Mouse (Mus musculus) retina, postnatal 1 day (tissue): ENCODE results near the gene Gm21976.

Experiments
- DNase-seq: peaks from one replicate; pipeline ENCODE4 v3.0.0-alpha.2; 2012

Gene Gm21976

DNA sequence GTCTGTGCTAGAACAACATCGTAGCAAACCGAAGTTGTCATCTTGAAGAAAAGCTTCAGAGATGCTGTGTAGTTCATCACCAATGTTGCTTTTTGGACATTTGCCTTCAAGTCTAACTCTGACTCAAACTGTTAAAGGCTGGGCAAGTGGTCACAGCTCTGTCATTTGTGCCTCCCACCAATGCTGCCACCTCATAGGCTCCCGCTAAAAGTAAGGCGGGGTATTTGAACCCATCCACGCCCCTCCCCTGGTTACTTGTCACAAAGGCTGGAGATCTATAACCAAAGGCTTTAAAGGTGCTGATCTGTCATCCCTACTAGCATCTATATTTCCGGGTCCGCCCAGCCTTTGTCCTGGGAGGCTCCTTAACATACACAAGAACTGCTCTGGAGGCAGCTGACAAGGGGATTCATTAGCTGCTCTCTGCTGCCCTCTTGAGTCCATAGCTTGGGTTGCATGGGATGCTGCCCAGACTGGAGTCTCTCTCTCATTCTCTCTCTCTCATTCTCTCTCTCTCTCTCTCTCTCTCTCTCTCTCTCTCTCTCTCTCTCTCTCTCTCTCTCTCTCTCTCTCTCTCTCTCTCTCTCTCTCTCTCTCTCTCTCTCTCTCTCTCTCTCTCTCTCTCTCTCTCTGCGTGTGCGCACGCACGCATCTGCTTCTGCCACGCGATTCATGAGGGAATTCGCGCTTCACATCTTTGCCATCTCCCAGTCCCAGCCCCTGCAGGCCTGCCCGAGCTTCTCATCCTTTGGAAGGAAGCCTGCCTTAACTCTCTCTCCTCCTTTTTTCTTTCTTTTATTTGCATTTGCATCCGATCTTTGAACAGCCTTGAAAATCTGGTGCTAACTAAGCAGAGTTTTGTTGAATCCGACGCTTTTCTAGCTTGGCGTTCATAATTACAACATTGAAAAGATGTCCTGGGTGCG lies 19.4 kb downstream of the Gm21976 start:
- DNase-seq, result peak; percentile 95

DNA sequence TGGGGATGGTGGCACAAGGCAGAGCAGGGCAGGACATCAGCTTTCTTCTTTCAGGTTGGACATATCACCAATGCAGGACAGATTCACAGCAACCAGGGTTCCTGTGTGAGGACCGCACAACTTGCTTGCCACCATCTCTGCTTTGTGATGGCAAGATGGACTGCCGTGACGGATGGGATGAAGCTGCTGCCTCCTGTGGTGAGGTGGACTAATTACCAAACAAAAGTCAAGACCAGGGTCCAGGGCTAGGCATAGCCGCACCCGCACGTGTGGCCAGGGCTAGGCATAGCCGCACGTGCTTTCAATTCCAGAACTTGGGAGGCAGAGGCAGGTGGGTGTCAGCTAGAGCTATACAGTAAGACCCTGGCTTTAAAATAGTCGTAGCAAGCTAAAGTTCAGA lies 25.6 kb downstream of the Gm21976 start:
- DNase-seq, result peak; percentile 11

DNA sequence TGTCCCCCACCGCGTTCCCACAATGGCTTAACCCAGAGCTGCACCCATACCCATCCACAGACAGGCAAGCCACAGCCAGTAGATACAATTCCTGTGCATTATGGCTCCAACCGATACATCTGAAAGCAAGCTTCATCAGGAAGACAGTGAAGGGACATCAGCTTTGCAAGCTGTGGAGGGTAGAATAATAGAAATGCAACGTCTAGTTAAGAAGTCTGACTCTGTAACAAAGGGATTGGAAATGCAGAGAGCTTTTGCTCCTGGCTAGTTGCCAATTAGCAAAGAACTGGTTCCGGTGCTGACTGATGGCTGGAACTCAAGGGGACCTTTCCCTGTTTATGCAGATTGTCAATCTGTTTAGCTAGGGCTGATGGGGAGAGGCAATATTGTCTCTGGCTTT lies 26.7 kb downstream of the Gm21976 start:
- peak; percentile 9 for DNase-seq

DNA sequence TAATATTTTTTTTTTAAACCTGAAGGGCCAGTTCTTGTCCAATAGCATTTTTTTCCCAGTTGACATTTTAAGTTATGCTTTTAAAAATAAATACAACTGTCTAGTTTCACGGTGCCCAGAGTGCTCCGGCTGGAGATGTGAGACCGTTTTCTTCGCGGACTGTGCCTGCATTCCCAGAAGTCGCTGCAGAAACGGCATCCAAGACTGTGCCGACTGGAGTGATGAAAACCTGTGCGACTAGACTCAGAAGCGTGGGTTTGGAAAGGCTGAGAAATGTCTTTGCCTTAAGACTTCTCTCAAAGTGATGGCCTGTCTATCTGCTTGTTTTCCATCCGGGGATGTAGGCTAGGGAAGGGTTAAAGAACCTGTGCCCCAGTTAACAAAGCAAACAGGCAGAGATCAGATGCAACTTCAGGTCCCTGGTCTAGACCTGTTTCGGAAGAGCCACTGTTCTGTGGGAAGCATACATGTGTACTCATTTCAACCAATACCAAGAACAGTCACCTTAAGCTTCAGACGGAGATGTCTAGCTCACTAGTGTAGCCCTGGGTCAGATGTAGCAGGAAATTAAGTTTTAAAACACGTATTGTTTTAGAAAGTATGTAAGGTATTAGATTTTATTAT lies 27.3 kb downstream of the Gm21976 start:
- DNase-seq, result no peak

DNA sequence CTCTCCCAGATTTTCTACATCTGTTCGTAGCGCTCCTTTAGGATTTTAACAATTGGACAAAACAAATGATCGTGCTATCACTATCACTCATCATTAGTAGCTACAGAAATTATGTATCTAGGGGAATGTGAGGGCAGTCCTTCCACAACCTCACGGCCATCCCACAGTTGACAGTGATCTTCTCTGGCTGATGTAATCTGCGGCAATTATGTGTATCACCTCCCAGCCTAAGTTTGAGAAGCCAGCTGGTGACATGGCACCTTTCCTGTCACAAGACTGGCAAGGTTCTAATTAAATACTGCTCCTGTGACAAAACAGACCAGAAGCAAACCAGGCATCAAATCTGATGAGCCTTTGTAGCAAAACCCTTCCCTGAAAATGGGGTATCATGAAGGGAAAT lies 28.3 kb downstream of the Gm21976 start:
- no peak for DNase-seq

DNA sequence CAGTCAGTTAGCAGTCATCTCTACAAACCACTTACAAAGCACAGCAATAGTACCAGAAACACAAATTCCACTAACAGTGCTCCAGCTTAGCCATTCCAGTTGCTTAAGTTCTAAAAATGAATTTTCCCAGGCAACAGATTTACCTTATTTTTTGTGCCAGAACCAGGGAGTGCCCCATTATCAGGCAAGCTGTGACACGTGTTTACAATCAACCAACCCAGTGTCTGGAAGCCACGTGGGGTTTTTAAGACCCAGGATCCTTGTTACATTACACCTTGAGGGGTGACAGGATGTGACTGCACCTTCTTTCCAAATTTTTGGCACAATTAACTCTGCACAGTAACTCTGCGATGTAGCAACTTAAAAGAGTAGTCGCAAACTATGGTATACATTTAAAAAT lies 29.0 kb downstream of the Gm21976 start:
- no peak for DNase-seq

DNA sequence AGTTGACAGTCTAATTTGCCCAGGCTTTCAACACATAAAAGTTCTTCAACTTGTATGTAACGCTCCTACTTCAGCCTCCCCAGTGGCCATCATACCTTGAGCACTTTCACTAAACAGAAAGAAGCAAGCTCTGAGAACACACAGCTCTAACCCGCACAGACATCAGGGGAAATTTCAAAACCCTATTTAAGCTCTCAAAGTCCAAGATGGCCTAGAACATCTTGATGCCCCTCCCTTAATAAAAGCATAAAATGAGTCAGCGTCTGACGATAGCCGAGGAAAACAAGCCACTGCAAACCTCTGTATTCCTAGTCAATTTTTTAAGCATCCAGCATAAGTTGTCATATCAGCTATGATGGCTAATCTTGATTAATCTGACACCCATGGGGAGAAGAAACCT lies 31.9 kb downstream of the Gm21976 start:
- DNase-seq, result no peak

DNA sequence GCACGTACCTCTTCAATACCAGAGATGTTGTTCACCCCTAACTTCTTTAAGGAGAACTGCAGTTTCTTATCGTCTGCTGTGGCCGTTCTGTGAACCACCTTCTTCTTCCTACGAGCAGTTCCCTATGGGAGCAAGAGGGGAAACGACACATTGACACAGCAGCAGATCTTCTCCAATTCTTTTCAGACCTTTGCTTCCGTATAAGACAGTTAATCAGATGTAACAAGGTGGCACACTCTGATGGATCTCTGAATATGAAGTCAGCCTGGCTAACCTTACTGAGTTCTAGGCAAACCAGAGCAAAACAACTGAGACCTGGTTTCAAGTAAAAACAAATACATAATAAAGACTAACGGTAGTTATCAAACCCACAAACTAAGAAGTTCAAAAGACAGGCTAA lies 33.9 kb downstream of the Gm21976 start:
- no peak for DNase-seq

DNA sequence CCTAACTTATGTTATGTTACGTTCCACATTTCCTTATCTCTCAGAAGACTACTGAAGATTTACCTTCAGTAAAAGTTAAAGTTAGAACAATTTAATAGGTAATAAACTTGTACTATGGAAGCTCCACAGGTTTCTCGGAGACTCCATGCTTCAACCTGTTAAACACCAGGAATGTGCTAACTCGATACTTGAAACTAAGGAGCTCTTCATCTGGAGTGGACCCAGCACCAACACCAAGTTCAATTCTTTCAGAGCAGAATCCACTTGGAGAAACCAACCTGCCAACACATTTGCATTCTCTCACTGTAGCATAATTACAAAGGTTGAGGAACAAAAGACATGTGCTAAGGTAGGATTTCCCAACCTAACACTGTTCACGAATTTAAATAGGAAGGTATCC lies 35.4 kb downstream of the Gm21976 start:
- DNase-seq, result no peak

DNA sequence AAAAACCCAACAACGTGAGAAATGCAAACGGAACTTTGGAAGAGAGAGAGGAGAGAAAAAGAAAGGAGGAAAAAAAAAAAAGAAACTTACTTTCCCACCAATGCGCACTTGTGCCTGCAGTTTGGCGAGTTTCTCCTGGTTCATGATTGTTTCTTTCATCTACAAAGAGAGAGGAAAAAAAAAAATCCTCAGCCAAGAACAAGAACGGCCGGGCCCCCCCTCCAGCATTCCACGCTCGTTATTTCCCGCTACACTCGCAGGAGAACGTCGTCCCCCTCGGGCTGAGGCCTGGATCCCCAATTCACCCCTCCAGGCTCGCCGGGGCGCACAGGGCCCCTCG lies 36.4 kb downstream of the Gm21976 start:
- no peak for DNase-seq

DNA sequence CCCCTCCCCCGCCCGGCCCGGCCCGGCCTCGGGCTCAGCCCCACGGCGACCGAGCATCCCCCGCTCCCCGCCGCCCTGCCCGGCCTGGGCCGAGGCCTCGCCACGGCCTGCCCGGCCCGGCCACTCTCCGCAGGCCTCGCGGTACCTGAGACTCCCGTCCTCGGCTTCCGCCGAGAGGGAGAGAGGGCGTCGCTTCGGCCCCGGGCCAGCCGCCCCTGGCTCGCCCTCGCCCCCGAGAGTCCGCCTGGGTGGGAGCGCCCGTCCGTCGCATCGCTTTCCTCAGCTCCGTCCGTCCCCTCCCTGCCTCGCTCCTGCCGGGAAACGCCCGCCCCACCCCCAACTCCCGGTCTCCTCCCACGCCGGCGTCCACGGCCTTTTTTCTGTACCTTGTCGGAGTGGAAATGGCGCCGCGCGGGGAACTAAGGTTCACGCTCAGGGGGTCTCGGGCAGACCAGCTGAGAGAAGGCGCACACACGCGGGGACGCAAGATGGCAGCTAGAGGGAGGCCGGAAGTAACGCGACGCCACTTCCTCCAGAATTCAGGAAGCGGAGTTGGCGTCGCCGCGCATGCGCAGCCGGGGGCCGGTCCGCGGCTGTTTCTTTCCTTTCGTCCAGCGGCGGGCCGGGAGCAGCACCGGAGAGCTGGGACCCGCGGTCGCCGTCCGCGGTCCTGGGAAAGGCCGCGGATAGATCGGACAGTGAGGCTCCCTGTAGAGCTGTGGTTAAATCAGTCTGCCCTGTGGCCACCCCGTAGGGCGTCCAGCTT lies 37.0 kb downstream of the Gm21976 start, which contains the start of gene Btf3:
Gene Btf3 (minus strand): TSS at position 527 of the 766 bp plus-strand sequence.
- peak; percentile 98 for DNase-seq

DNA sequence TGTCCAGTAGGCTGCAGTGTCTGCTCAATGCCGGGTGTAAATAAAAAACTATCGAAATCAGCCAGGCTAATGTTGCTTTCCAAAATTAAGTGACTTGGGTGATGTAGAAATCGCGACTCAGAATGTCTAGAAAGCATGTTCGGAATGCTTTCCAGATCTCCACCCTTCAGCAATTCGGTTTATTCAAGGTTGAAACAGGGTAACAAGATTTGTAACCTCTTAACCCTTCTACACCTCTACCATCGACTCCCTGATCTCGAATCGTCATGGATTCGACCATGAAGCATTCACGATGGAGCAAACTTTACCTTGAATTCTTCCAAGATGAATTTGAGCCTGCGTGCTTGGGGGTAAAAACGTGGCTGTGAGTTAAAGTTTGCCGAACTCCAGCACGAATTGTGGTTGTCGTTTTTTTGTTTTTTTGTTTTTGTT lies 37.6 kb downstream of the Gm21976 start:
- DNase-seq, result no peak

DNA sequence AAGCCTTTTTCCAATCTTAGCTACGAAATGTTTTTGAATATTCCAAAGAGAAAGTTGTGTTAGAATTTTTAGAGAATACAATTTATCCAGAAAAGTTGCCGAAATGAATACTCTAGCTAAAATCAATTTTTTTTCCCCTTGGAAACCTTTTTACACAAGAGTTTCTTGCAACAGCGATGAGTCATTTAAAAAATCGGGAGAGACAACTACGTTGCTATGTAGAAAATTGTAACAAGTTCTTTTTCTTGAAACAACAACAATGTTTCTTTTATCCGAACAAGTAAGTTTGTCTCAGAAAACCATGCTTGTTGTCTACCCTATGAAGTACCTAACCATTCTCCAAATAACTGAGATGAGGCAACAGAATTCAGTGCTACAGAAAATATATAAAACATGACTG lies 38.2 kb downstream of the Gm21976 start:
- DNase-seq, result no peak

DNA sequence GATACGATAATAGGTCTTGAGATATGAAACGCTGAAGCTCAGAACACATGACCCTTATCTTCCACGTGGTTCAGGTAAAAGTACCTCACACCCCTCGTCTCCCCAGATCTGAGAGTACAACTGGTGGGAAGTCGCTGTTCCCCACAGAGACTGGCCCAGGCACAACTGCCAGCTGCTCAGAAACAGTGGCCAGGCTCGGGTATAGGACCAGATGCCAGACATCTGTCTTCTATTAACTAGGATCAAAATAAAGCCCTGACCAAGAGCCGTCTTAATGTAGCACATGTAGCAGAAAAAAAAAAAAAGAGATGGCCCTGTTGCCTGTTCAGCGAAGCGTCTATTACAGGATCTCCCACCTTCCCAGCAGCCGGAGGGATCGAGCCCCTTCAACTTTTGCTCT lies 45.3 kb downstream of the Gm21976 start:
- DNase-seq, result no peak

DNA sequence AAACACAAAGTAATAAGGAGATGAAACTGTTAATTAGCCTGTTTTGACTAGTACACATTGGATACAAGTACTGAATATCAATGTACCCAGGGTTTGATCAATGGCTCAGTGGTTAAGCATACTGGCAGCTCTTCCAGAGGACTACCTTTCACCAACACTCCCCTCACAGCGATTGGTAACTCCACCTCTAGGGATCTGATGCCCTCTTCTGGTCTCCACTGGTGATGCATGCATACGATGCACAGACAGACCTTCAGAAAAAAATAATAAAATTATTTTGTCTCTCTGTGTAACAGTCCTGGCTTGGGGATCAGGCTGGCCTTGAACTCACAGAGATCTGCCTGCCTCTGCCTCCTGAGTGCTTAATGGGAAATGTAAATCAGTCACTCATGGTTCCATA lies 52.4 kb downstream of the Gm21976 start:
- peak; percentile 31 for DNase-seq

DNA sequence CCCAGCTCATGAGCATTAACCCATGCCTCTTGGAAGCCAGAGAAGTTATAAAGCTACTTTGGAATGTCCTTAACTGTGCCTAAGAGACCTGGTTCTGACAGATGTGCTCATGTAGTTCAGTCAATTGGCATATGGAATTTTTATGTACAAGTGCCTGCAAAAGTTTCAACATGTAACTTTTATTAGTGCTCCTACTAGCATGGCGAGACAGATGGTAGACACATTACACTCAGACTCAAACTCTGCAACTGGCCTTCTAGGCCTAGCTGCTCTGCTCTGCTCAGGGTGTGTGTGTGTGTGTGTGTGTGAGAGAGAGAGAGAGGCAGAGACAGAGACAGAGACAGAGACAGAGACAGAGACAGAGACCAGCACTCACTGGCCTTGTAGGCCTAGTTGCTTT lies 56.5 kb downstream of the Gm21976 start:
- DNase-seq, result no peak

DNA sequence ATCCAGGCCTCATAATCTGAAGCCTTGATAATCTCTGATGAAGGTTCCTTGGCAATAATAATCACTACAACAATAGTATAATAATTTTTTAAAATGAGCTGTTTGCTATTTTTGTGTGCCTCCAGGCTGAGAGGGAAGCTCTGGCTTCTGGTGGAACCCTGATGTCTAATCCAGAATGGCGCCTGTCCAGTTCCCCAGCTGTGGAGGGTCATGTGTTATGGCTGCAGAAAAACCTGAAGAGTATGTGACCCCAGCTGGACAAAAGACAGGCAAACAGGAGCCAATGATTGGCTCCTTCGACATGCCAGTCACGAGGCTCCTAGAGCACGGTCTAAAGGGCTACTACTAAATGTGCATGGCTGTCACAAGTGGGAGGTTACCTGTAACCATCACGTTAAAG lies 60.8 kb downstream of the Gm21976 start:
- no peak for DNase-seq

DNA sequence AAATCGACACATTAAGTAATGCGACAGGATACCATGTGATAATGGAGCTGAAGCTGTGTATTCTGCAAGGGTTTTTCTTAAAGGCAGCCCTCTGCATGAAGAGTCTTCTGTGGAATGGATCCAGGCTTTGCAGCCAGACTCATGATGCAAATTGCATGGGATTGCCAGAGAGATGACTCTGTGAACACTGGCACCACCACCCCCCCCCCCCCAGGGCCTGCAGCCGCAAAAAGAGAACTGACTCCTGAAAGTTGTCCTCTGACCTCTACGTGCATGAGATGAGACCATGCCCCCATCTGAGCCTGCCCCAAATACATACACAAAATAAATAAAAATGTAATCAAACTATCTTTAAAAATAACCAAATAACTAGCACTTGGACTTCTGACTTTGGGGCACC lies 69.8 kb downstream of the Gm21976 start:
- no peak for DNase-seq

DNA sequence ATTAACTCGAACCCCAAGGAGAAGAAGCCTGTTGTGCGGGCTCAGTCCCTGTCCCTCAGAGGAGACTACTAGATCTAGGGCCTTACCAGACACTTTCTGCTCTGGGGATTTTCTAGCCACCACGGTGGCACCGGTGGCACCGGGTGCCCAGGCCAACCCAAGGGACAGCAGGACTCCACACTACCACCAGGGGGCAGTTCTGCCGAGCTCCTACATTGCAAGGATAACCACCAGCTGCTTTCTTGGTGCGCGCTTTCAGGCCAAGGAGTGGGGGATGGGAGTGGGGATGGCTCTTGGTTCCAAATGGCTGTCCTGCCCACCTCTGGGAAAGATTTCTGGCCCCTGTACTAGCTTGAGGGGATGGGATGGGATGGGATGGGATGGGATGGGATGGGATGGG lies 71.8 kb downstream of the Gm21976 start:
- DNase-seq, result peak; percentile 83

DNA sequence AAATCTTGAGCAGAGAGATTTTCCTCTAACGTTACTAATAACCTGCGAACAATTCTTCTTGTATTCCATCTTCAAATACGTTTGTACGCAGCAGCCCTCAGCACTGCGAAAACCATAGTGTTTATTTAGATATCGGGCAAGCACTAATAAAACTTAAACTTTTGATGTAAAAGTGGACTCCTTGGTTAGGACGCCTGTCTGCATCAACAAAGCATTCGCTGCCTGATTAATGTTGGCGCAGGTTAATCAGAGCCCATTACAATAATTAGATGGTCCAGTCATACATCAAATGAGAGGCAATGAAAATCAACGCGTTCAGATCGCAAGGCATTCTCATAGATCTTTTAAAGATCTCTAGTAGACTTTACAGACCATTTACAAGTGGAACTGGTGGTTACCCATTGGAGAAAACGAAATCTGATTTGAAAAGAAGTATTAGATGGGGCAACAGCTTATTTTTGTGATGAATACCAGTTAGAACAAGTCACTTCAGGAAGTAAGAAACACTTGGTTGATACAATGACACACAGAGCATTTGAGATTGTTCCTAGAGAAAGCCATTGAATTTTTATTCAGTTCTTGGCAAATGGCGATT lies 72.8 kb downstream of the Gm21976 start:
- no peak for DNase-seq

DNA sequence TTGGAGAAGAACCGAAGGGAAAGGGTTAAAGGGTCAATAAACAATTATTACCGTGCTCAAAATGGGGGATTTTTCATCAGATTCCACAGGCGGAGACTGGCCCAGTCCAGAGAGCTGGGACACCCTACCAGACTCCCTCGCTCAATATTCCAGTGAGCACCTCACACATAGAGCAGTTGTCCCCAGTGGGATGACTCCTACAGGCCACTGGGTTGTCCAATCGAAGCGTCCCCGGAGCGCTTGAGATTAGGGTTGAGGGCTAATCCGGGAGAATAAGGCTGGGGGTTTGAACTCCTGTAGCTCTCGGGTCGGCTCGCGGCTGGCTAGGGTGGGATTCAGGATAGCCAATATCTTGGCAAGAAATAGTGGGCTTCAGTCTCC lies 74.0 kb downstream of the Gm21976 start:
- no peak for DNase-seq

DNA sequence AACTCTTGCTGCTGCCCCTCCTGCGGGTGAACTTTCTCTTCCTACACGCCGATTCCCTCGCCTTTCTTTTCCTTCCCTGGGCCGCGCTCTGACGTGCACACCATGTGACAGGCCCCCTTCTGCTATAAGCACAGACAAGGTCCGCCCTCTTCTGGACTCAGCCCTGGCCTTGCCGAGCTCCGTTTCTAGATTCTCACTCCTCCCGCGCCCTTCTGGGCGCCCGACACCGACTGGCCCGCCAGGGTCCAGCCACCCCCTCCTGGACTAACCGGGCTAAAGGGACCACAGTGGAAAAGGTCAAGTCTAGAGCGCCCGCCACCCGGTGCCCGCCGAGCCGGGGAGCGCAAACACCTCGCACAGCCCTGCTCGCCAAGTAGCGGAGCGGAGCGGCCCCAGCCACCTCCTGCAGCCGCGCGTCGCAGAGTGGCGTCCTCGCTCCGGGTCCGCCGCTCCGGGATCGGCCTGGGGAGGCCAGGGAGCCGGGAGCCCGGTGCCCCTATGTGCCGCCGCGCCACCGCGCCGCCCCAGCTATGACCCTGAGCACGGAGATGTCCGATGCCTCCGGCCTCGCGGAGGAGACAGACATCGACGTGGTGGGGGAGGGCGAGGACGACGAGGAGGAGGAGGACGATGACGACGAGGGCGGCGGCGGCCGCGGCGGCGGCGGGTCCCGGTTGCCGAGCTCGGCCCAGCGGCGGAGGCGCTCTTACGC lies 74.6 kb downstream of the Gm21976 start, which contains the start of gene Foxd1:
Gene Foxd1 (plus strand): TSS at position 153 of the 712 bp plus-strand sequence.
- peak; percentile 91 for DNase-seq
